Mouse (Mus musculus) ES-Bruce4 (cell line): ENCODE measurements around the gene Banp.

ENCODE experiments used
- CTCF ChIP-seq: IDR thresholded peaks from one replicate; pipeline ENCODE4 v1.8.1; 2011; ENCODE audit warnings: low read depth, low read length
- EP300 ChIP-seq: IDR thresholded peaks from 2 replicates; pipeline ENCODE4 v1.6.1; 2011; ENCODE audit warnings: low read depth, low read length; ENCODE audit not compliant: insufficient read depth
- POLR2A ChIP-seq: IDR thresholded peaks from one replicate; pipeline ENCODE4 v1.8.1; 2011; ENCODE audit warnings: low read length; ENCODE audit not compliant: insufficient read depth

DNA sequence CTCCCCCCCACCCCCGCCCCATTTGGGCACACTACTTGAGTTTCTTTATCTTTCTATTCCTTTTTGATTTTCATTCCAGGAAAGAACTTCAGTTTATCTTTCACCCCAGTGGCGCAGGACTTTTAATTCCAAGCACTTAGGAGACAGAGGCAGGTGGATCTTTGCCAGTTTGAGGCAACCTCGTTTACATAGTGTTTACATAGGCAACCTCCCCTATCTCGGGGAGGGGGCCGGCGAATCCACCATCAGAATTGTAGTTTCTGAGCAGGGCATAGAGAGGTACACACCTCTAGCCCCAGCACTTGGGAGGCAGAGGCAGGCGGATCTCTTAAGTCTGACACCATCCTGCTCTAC lies 2.1 kb downstream of the Banp start:
- TF ChIP-seq POLR2A = no peak
- TF ChIP-seq CTCF = no peak
- no peak for TF ChIP-seq EP300
